Mouse (Mus musculus) MEL (cell line): ENCODE measurements around the gene Cd151. TPM values are rescaled to one million over a fixed set of nuclear protein-coding genes. Genes with fewer than 3 reads are reported as not detected.

Experiments
- DNase-seq: peaks from one replicate; pipeline ENCODE4 v3.0.0; 2011; ENCODE audit warnings: low read depth, low spot score
- H3K27ac ChIP-seq: 2 replicates; pipeline ENCODE4 v1.5.1; 2012; ENCODE audit warnings: low read depth, mild to moderate bottlenecking, control low read depth, low read length, moderate library complexity; ENCODE audit not compliant: control insufficient read depth
- H3K27me3 ChIP-seq, 2 experiments: fragments of 150-350 bp in 1 of 2; sonication (generic) in 1 of 2; 2 replicates each; pipeline ENCODE4 v1.6.1; 2012; ENCODE audit warnings: low read length in 2 of 2, mild to moderate bottlenecking in 2 of 2, improper control_type of control experiment in 1 of 2, moderate library complexity in 1 of 2; ENCODE audit not compliant: insufficient read depth in 2 of 2, control insufficient read depth in 1 of 2
- H3K36me3 ChIP-seq, 2 experiments: 2 replicates each; pipeline ENCODE4 v1.6.1; 2012 to 2014; ENCODE audit warnings: low read length in 2 of 2, improper control_type of control experiment in 1 of 2, inconsistent platforms in 1 of 2, mild to moderate bottlenecking in 1 of 2; ENCODE audit not compliant: insufficient read depth in 2 of 2, control insufficient read depth in 1 of 2
- H3K4me1 ChIP-seq, 2 experiments: fragments of 150-350 bp in 1 of 2; sonication (generic) in 1 of 2; 2 replicates each; pipeline ENCODE4 v1.6.1; 2012; ENCODE audit warnings: low read length in 2 of 2, improper control_type of control experiment in 1 of 2, mild to moderate bottlenecking in 1 of 2; ENCODE audit not compliant: insufficient read depth in 2 of 2, control insufficient read depth in 1 of 2
- H3K4me3 ChIP-seq, 2 experiments: fragments of 150-350 bp in 1 of 2; sonication (generic) in 1 of 2; 2 replicates each; pipeline ENCODE4 v1.5.1; 2012; ENCODE audit warnings: low read depth in 2 of 2, low read length in 2 of 2, mild to moderate bottlenecking in 2 of 2, moderate library complexity in 2 of 2, control low read depth in 1 of 2, improper control_type of control experiment in 1 of 2; ENCODE audit not compliant: control insufficient read depth in 1 of 2, insufficient read depth in 1 of 2
- H3K79me2 ChIP-seq: 2 replicates; pipeline ENCODE4 v1.6.1; 2012; ENCODE audit warnings: mild to moderate bottlenecking, low read length, moderate library complexity; ENCODE audit not compliant: control insufficient read depth, poor library complexity, insufficient read depth
- H3K9ac ChIP-seq: 2 replicates; pipeline ENCODE4 v1.6.1; 2012; ENCODE audit warnings: low read depth, mild to moderate bottlenecking, control low read depth, low read length, moderate library complexity; ENCODE audit not compliant: control insufficient read depth, poor library complexity, severe bottlenecking
- H3K9me3 ChIP-seq: fragments of 150-350 bp; sonication (generic); replicated peaks from 2 replicates; pipeline ENCODE4 v1.6.1; 2012; ENCODE audit warnings: mild to moderate bottlenecking, low read length, improper control_type of control experiment, moderate library complexity; ENCODE audit not compliant: insufficient read depth
- BHLHE40 ChIP-seq: IDR thresholded peaks from 2 replicates; pipeline ENCODE4 v1.6.1; 2012; ENCODE audit warnings: low read depth, mild to moderate bottlenecking, inconsistent platforms, low read length, improper control_type of control experiment, borderline replicate concordance
- CHD1 ChIP-seq: IDR thresholded peaks from 2 replicates; pipeline ENCODE4 v1.6.1; 2012; ENCODE audit warnings: low read depth, mild to moderate bottlenecking, inconsistent platforms, low read length, improper control_type of control experiment
- E2F4 ChIP-seq: IDR thresholded peaks from 2 replicates; pipeline ENCODE4 v1.6.1; 2011; ENCODE audit warnings: low read depth, low read length, improper control_type of control experiment, borderline replicate concordance
- GABPA ChIP-seq: IDR thresholded peaks from 2 replicates; pipeline ENCODE4 v1.6.1; 2012; ENCODE audit warnings: low read depth, mild to moderate bottlenecking, inconsistent platforms, low read length, improper control_type of control experiment, moderate library complexity
- GATA1 ChIP-seq: IDR thresholded peaks from 2 replicates; pipeline ENCODE4 v1.6.1; 2011; ENCODE audit warnings: low read depth, low read length, improper control_type of control experiment
- HCFC1 ChIP-seq: IDR thresholded peaks from 2 replicates; pipeline ENCODE4 v1.6.1; 2012; ENCODE audit warnings: low read depth, mild to moderate bottlenecking, inconsistent platforms, low read length, improper control_type of control experiment, moderate library complexity
- KAT2A ChIP-seq: conservative IDR thresholded peaks from 2 replicates; pipeline ENCODE4 v1.6.1; 2012; ENCODE audit warnings: low read depth, low read length, improper control_type of control experiment, inconsistent platforms
- MAFK ChIP-seq: IDR thresholded peaks from 2 replicates; pipeline ENCODE4 v1.6.1; 2011; ENCODE audit warnings: low read depth, mild to moderate bottlenecking, low read length, improper control_type of control experiment, borderline replicate concordance
- MAZ ChIP-seq: IDR thresholded peaks from 2 replicates; pipeline ENCODE4 v1.6.1; 2012; ENCODE audit warnings: low read depth, mild to moderate bottlenecking, inconsistent platforms, low read length, improper control_type of control experiment
- MXI1 ChIP-seq: IDR thresholded peaks from 2 replicates; pipeline ENCODE4 v1.6.1; 2011; ENCODE audit warnings: mild to moderate bottlenecking, low read depth, low read length, improper control_type of control experiment
- MYB ChIP-seq: IDR thresholded peaks from 2 replicates; pipeline ENCODE4 v1.6.1; 2011; ENCODE audit warnings: mild to moderate bottlenecking, low read depth, low read length, improper control_type of control experiment
- NELFE ChIP-seq: IDR thresholded peaks from 2 replicates; pipeline ENCODE4 v1.6.1; 2011; ENCODE audit warnings: low read depth, low read length, improper control_type of control experiment
- NRF1 ChIP-seq: IDR thresholded peaks from 2 replicates; pipeline ENCODE4 v1.6.1; 2014; ENCODE audit warnings: low read depth, mild to moderate bottlenecking, inconsistent platforms, low read length, improper control_type of control experiment, moderate library complexity; ENCODE audit not compliant: poor library complexity, insufficient read depth, severe bottlenecking
- POLR2AphosphoS2 ChIP-seq: IDR thresholded peaks from 2 replicates; pipeline ENCODE4 v1.6.1; 2011; ENCODE audit warnings: low read length, improper control_type of control experiment
- RAD21 ChIP-seq: IDR thresholded peaks from 2 replicates; pipeline ENCODE4 v1.6.1; 2011; ENCODE audit warnings: mild to moderate bottlenecking, low read depth, low read length, improper control_type of control experiment
- RCOR1 ChIP-seq: IDR thresholded peaks from 2 replicates; pipeline ENCODE4 v1.6.1; 2012; ENCODE audit warnings: low read depth, mild to moderate bottlenecking, inconsistent platforms, low read length, improper control_type of control experiment
- SIN3A ChIP-seq: IDR thresholded peaks from 2 replicates; pipeline ENCODE4 v1.6.1; 2012; ENCODE audit warnings: low read length, improper control_type of control experiment, inconsistent platforms
- TAL1 ChIP-seq: IDR thresholded peaks from 2 replicates; pipeline ENCODE4 v1.6.1; 2012; ENCODE audit warnings: mild to moderate bottlenecking, inconsistent platforms, low read length, moderate library complexity, mixed read lengths
- TBP ChIP-seq: IDR thresholded peaks from 2 replicates; pipeline ENCODE4 v1.8.0; 2011; ENCODE audit warnings: low read depth, low read length, improper control_type of control experiment
- TCF12 ChIP-seq: IDR thresholded peaks from 2 replicates; pipeline ENCODE4 v1.6.1; 2014; ENCODE audit warnings: low read depth, mild to moderate bottlenecking, inconsistent platforms, low read length, improper control_type of control experiment, moderate library complexity
- UBTF ChIP-seq: IDR thresholded peaks from 2 replicates; pipeline ENCODE4 v1.6.1; 2012; ENCODE audit warnings: low read depth, mild to moderate bottlenecking, inconsistent platforms, low read length, improper control_type of control experiment, moderate library complexity, borderline replicate concordance; ENCODE audit not compliant: insufficient read depth
- USF2 ChIP-seq, 2 experiments: IDR thresholded peaks; 2 replicates each; pipeline ENCODE4 v1.6.1; 2011 to 2012; ENCODE audit warnings: improper control_type of control experiment in 2 of 2, low read length in 2 of 2, borderline replicate concordance in 1 of 2, inconsistent platforms in 1 of 2, low read depth in 1 of 2, mild to moderate bottlenecking in 1 of 2; ENCODE audit not compliant: insufficient read depth in 1 of 2
- ZC3H11A ChIP-seq: IDR thresholded peaks from 2 replicates; pipeline ENCODE4 v1.6.1; 2012; ENCODE audit warnings: low read depth, mild to moderate bottlenecking, inconsistent platforms, low read length, improper control_type of control experiment
- ZNF384 ChIP-seq: IDR thresholded peaks from 2 replicates; pipeline ENCODE4 v1.6.1; 2012; ENCODE audit warnings: low read depth, mild to moderate bottlenecking, inconsistent platforms, low read length, improper control_type of control experiment
- polyA plus RNA-seq, 2 experiments: library from polyadenylated mRNA; stranded (reverse) in 1 of 2; unstranded in 1 of 2; fragments of >175 nt in 1 of 2; fragments of >200 nt in 1 of 2; gene quantifications; 2 replicates each; pipeline versions ENCODE4 v1.2.1 to v1.2.4; 2012; ENCODE audit warnings: low replicate concordance in 2 of 2, low read depth in 1 of 2; ENCODE audit not compliant: insufficient read length in 2 of 2, insufficient read depth in 1 of 2, missing spikeins in 1 of 2
- total RNA-seq: library from RNA; depleted of rRNA; stranded (reverse); fragments of 300-350 nt; gene quantifications from 2 replicates; pipeline ENCODE4 v1.2.3, GENCODE M21; 2012

Gene Cd151
- total and polyA plus RNA-seq, 3 experiments: 40.6 to 86.6 TPM; not detected in 1

- Histone ChIP-seq H3K79me2 (peaks cover 2% of the 10 kb centered on the region; the same call in 1 of the 2 replicates), H3K27ac (no peak overlapping the region), H3K4me3 (no peak overlapping the region), H3K27me3 (no peaks in the 10 kb centered on the region), H3K36me3 (no peaks in the 10 kb centered on the region), H3K9ac (no peak overlapping the region), H3K9me3 (no peaks in the 10 kb centered on the region), H3K4me1 (no peaks in the 10 kb centered on the region)
- DNase-seq: no peak
- TF ChIP-seq BHLHE40 (no peak), UBTF (no peak), CHD1 (no peak), MAZ (no peak), MAFK (no peak), RCOR1 (no peak), TAL1 (no peak), TBP (no peak), SIN3A (no peak), POLR2AphosphoS2 (no peak), TCF12 (no peak), ZC3H11A (no peak), HCFC1 (no peak), USF2 (IDR thresholded peaks at IDR 0.05; ENCODE audit: borderline replicate concordance in 1 of 2, insufficient read depth in 1 of 2, low read depth in 1 of 2, low read length in 2 of 2) (no peak), MYB (no peak), RAD21 (no peak)
These were observed 17.3 kb downstream of the Cd151 start for GRCm38 (mm10) chr7:141484186-141485120.

GRCm38 (mm10) chr7:141485186-141485585 is 18.0 kb downstream of the Cd151 start:
- H3K27ac ChIP-seq: no peak overlapping the region
- H3K9ac ChIP-seq: no peak overlapping the region
- peaks cover 2% of the 10 kb centered on the region; the same call in 1 of the 2 replicates for H3K79me2 ChIP-seq
- no peak for TF ChIP-seq MAFK
- no peak for TF ChIP-seq NELFE
- TF ChIP-seq ZNF384: no peak
- no peak for TF ChIP-seq GABPA
- no peak for TF ChIP-seq TCF12
- no peak for TF ChIP-seq GATA1
- TF ChIP-seq MXI1: no peak
- TF ChIP-seq MAZ: no peak
- TF ChIP-seq TBP: no peak
- no peak for TF ChIP-seq KAT2A
- no peak for TF ChIP-seq RAD21
- TF ChIP-seq POLR2AphosphoS2: no peak
- no peak for TF ChIP-seq CHD1
- no peak for TF ChIP-seq SIN3A
- TF ChIP-seq E2F4: no peak
- no peak for TF ChIP-seq ZC3H11A
- TF ChIP-seq NRF1: no peak
- DNase-seq: no peak
- no peaks in the 10 kb centered on the region for H3K36me3 ChIP-seq
- H3K4me1 ChIP-seq: no peaks in the 10 kb centered on the region
- no peak overlapping the region for H3K4me3 ChIP-seq
- H3K9me3 ChIP-seq: no peaks in the 10 kb centered on the region
- no peaks in the 10 kb centered on the region for H3K27me3 ChIP-seq
